Mouse (Mus musculus): ENCODE measurements at regions not wholly inside any gene's neighbourhood (a gene's known extent, or its start where the extent isn't known, plus 50 kb on each side); places are given as distances from the start of the nearest gene placed in this dataset.

DNA sequence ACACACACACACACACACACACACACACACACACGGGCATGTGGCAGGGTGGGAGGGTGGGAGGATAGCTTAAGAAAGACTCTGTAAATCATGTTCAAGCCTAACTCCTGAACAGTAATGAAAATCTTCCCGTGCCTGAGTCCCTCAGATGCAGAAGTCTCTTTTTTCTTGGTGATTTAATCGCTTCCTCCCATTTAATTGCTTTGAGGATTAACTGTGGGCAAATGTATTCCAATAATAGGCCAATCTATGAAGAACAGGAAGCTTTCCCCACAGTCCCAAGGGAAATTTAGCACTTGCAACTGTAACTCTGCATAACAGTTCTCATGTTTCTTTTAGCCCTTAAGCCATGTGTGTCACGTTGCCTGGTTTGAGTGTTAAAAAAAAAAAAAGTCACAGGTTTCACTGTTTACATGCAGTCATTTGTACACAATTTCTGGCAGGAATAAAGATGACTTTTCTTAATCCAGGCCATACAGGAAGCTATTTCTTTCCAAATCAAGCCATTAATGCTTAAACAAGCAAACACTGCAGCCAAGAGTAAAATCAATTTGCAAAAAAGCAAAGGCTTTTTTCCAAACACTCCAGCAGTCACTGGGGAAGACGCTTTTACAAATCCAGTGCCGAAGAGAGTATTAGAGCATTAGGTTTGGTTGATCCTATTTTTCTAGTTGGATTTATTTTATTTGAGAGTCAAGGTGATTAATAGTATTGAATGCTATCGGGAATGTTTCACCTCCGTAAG, 370.8 kb upstream of the Atp2b1 start:
- no peak for DNase-seq (ENCODE audit: extremely low spot score in 1 of 2, low spot score in 1 of 2)

GRCm38 (mm10) chr10:98543998-98544349, 370.2 kb upstream of the Atp2b1 start:
- DNase-seq (ENCODE audit: extremely low spot score in 1 of 2, low spot score in 1 of 2), result no peak

- no peak for DNase-seq (ENCODE audit: extremely low spot score in 1 of 2, low spot score in 1 of 2)
These were observed 359.6 kb upstream of the Atp2b1 start for GRCm38 (mm10) chr10:98554575-98554974.

GRCm38 (mm10) chr10:98557470-98558060, 356.6 kb upstream of the Atp2b1 start:
- DNase-seq (ENCODE audit: extremely low spot score in 1 of 2, low spot score in 1 of 2), result no peak

GRCm38 (mm10) chr10:98558560-98558959, 355.6 kb upstream of the Atp2b1 start:
- no peak for DNase-seq (ENCODE audit: extremely low spot score in 1 of 2, low spot score in 1 of 2)

GRCm38 (mm10) chr10:98562297-98562912, 351.8 kb upstream of the Atp2b1 start:
- DNase-seq (ENCODE audit: extremely low spot score in 1 of 2, low spot score in 1 of 2), result no peak

GRCm38 (mm10) chr10:98572782-98573536, 341.2 kb upstream of the Atp2b1 start:
- no peak for DNase-seq (ENCODE audit: extremely low spot score in 1 of 2, low spot score in 1 of 2)

DNA sequence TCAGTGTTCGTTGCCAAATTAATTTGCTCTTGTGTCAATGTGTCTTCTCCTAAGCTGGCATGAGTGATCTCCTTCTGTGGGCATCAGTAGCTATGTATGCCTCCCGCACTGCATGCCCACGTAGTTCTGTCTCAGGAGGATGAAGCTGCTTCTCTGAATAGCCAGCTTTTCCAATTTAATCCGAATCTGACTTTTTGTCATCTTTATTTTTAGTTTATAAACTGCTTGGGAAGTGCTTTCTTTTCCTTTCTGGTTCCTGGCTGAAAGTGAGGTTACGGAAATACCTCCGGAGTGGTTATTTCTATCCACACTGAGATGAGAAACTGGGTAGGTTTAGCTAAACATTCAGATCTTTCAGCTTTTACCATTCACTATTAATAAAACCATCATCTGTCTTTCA, 337.2 kb upstream of the Atp2b1 start:
- DNase-seq (ENCODE audit: extremely low spot score in 1 of 2, low spot score in 1 of 2), result no peak

DNA sequence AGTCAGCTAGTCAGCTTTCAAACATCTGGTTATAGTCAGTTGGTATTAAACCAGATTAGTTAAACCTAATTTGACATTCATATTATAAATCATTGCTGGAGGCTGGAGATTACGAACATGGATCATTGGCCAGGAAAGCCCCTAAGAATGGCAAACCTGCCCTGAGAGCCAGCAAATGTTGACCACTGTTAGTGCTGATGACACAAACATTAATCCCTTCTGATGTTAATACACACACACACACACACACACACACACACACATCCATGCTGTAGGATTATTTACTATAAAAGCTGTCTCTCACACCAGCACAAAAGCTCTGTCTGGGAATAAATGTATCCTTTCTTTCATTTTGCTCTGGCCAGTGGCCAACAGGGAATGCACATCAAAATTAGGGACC, 329.4 kb upstream of the Atp2b1 start:
- DNase-seq (ENCODE audit: extremely low spot score in 1 of 2, low spot score in 1 of 2), result no peak

DNA sequence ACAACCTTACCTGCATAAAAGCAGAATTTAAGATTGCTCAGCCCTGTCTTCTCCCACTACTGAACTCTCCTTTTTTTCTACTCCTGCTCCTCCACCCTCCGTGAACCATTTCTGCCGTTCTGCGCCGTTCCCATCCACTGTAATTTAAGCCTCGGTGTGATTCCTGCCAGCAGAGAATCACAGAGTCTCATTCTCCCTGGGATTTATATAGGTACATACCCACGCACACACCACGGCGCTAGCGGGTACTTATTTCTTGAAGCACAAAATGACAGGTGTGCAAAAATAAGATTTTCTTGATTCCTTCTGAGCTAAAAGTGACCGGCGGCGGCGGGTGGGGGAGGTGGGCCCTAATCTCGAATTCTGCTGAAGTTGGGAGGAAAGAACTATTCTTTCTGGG, 324.5 kb upstream of the Atp2b1 start:
- no peak for DNase-seq (ENCODE audit: extremely low spot score in 1 of 2, low spot score in 1 of 2)

DNA sequence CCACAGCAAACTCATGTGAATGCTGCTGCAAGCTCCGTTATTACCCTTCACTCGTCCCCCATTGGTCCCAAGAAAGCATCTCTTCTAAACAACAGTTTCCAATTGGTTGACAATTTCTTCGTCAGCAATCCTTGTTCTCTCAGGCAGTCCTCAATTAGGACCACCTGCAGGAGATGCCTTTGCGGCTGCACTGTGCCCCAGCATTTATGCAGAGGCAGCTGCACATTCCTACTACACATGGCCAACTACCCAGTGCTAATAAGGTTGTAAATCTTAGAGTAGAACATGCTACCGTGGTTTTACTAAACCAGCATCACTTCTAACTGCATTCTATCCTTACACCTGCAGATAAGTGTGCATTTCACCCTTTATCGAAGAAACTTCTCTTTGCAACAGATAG, 322.1 kb upstream of the Atp2b1 start:
- no peak for DNase-seq (ENCODE audit: extremely low spot score in 1 of 2, low spot score in 1 of 2)

GRCm38 (mm10) chr10:98593910-98594309, 320.3 kb upstream of the Atp2b1 start:
- no peak for DNase-seq (ENCODE audit: extremely low spot score in 1 of 2, low spot score in 1 of 2)

GRCm38 (mm10) chr10:98608221-98608941, 305.8 kb upstream of the Atp2b1 start:
- DNase-seq (ENCODE audit: extremely low spot score in 1 of 2, low spot score in 1 of 2), result peak in 1 of 2 experiments; percentile 8

DNA sequence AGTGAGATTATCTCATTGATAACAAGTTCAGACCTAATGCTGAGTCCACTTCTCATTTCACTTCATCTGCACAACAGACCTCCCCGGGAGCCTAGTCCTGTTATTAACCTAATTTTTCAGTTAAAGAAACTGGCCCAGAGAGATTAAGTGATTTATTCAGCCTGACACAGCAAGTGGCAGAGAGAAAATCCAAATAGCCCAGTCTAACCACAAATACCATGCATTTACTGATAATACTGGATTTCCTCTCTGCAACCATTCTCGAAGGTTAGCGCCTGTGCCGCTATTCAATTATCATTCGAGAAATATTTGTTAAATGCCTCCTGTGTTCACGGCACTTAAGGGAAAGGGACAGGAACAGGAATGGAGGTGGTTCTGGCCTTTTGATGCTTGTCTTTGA, 303.5 kb upstream of the Atp2b1 start:
- no peak for DNase-seq (ENCODE audit: extremely low spot score in 1 of 2, low spot score in 1 of 2)

- DNase-seq (ENCODE audit: extremely low spot score in 1 of 2, low spot score in 1 of 2), result no peak
These were observed 302.4 kb upstream of the Atp2b1 start for GRCm38 (mm10) chr10:98611707-98612360.

DNA sequence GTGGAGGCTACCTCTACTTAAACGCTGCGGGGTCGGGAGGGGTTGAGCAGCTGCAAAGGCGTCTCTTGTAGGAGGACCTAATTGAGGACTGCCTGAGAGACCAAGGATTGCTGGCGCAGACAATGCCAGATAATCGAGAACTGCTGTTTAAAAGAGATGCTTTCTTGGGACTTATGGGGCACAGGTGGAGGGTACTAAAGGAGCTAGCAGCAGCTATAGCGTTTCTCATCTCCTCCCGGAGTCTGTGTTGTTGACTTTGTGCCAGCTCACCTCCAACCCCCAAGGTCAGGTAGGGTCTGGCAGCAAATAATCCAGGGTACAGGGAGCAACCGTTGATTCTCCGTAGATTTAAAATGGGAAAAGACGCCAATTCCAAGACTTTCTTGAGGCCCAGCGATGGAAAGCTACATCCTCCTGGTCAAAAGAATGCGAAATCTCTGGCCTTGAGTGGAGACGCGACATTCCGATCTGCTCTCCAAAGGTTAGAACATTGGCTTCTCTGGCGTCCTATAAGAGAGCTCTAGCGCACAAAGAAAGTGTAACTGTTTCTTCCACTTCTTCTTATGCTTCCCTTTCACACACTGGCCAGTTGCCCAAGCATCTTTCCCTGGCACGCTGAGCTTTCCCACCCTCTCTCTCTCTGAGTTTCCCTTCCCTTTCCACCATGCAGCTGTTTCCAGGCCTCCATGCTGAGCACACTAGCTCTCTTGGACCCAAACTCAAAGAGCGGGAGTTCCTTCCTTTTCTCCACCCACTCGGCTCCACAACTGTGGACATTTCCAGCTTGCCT, 295.3 kb upstream of the Atp2b1 start:
- no peak for DNase-seq (ENCODE audit: extremely low spot score in 1 of 2, low spot score in 1 of 2)

DNA sequence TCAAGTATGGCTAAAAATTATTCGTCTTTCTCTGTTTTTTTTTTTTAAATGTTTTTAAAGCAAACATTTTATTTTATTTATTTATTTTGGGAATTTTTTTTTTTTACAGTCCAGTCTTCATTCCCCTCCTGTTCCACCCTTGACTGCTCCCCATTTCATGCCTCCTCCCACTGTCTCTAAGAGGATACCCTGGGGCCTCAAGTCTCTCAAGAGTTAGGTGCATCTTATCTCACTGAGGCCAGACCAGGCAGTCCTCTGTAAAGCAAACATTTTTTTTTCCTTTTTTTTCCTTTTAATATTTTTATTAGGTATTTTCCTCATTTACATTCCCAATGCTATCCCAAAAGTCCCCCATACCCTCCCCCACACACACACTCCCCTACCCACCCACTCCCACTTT, 290.1 kb upstream of the Atp2b1 start:
- DNase-seq (ENCODE audit: extremely low spot score in 1 of 2, low spot score in 1 of 2), result no peak

DNA sequence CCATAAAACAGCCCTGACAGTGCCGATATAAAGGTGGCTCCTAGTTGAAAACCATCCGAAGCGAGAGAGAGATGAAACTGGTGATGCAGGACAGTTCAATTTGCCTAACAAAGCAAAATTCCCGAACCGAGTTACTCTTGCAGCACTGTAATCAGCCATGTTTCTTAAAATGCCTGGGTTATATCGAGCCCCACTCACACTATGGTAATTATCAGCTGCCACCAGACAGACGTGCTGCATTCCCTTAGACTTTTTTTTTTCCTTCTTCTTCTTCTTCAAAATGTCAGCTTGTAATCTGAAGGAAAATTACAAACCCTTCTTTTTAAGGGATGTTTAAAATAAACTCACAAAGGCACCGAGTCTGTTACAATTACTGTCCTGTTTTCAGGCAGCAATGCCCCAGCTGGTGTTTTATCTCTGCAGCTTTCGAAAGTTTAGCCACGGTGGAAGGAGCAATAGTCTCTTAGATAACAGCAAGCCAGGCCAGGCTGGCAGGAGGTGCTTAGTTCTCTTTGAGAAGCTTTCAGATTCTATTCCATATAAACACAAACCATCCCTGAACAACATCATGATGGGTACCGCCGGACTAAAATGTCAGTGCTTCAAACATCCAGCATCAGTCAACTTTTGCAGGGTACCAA, 289.4 kb upstream of the Atp2b1 start:
- DNase-seq (ENCODE audit: extremely low spot score in 1 of 2, low spot score in 1 of 2), result no peak

GRCm38 (mm10) chr10:98628191-98628590, 286.0 kb upstream of the Atp2b1 start:
- DNase-seq (ENCODE audit: extremely low spot score in 1 of 2, low spot score in 1 of 2), result no peak

Data from layer of hippocampus, postnatal 25 days (tissue).